Mouse (Mus musculus) G1E (cell line): Measurements from ENCODE around the gene Pld5.
"Not testable (repeated sequence)": the region's sequence is repeated elsewhere in the genome, so short reads cannot be mapped to it uniquely, and the experiment has no call there.

Experiments
- CTCF ChIP-seq: IDR thresholded peaks from 2 replicates; pipeline ENCODE4 v1.5.1; 2012; ENCODE audit warnings: low read depth, low read length, inconsistent platforms, mixed read lengths
- TAL1 ChIP-seq: conservative IDR thresholded peaks from 2 replicates; pipeline ENCODE4 v1.6.1; 2012; ENCODE audit warnings: low read depth, low read length, inconsistent platforms, mixed read lengths

GRCm38 (mm10) chr1:175979014-175979413 lies 296.1 kb downstream of the Pld5 start, which contains the start of gene Rbm8a2:
- not testable (repeated sequence) for TF ChIP-seq CTCF, TAL1
